Mouse (Mus musculus): Measurements from ENCODE around the gene Nim1k.
"Not testable (repeated sequence)": the region's sequence is repeated elsewhere in the genome, so short reads cannot be mapped to it uniquely, and the experiment has no call there.

GRCm38 (mm10) chr13:119691958-119692357 lies 63.7 kb downstream of the Nim1k start:
- not testable (repeated sequence) for TF ChIP-seq CTCF (IDR thresholded peaks at IDR 0.05; ENCODE audit: insufficient read depth, low read length); POLR2A (IDR thresholded peaks at IDR 0.05; ENCODE audit: borderline replicate concordance, extremely low read depth, low read depth, low read length)

All from lung, adult 2 months (tissue).